Mouse (Mus musculus) CH12.LX (cell line): ENCODE data around the gene Dppa3. TPM values are rescaled to one million over a fixed set of nuclear protein-coding genes. Genes with fewer than 3 reads are reported as not detected.

Source experiments
- DNase-seq: peaks from one replicate; pipeline ENCODE4 v3.0.0-alpha.2; 2013; ENCODE audit errors: extremely low read depth
- H3K27ac ChIP-seq: 2 replicates; pipeline ENCODE4 v1.5.1; 2012; ENCODE audit warnings: low read depth, mild to moderate bottlenecking, control low read depth, moderate library complexity; ENCODE audit not compliant: insufficient read depth
- H3K27me3 ChIP-seq: replicated peaks from 2 replicates; pipeline ENCODE3; 2012; ENCODE audit warnings: inconsistent platforms
- H3K36me3 ChIP-seq, 2 experiments: replicated peaks in 1 of 2; 2 replicates each; pipeline versions ENCODE3 to v1.6.1; 2012; ENCODE audit warnings: inconsistent platforms in 1 of 2, low read length in 1 of 2, mild to moderate bottlenecking in 1 of 2, mixed read lengths in 1 of 2, moderate library complexity in 1 of 2; ENCODE audit not compliant: control insufficient read depth in 1 of 2, insufficient read depth in 1 of 2
- H3K4me1 ChIP-seq, 2 experiments: 2 replicates each; pipeline ENCODE4 v1.6.1; 2012; ENCODE audit warnings: inconsistent platforms in 1 of 2, moderate library complexity in 1 of 2; ENCODE audit not compliant: insufficient read depth in 2 of 2, control insufficient read depth in 1 of 2
- H3K4me2 ChIP-seq: 2 replicates; pipeline ENCODE4 v1.6.1; 2012; ENCODE audit warnings: low read depth, mild to moderate bottlenecking, control low read depth; ENCODE audit not compliant: poor library complexity, insufficient read depth, severe bottlenecking
- H3K4me3 ChIP-seq, 3 experiments: fragments of 150-350 bp in 1 of 3; sonication (generic) in 1 of 3; replicated peaks in 1 of 3; 2 replicates each; pipeline versions ENCODE3 to v1.5.1; 2011 to 2012; ENCODE audit warnings: low read depth in 2 of 3, low read length in 2 of 3, mild to moderate bottlenecking in 2 of 3, moderate library complexity in 2 of 3, control low read depth in 1 of 3, improper control_type of control experiment in 1 of 3, inconsistent platforms in 1 of 3, mixed read lengths in 1 of 3; ENCODE audit not compliant: poor library complexity in 1 of 3
- H3K79me2 ChIP-seq: replicated peaks from 2 replicates; pipeline ENCODE4 v1.6.1; 2012; ENCODE audit warnings: mild to moderate bottlenecking, moderate library complexity; ENCODE audit not compliant: control insufficient read depth, poor library complexity, insufficient read depth, severe bottlenecking; ENCODE audit errors: extremely low read depth
- H3K9ac ChIP-seq: 2 replicates; pipeline ENCODE4 v1.6.1; 2012; ENCODE audit warnings: low read depth, mild to moderate bottlenecking, control low read depth, moderate library complexity; ENCODE audit not compliant: insufficient read depth
- H3K9me3 ChIP-seq: replicated peaks from 2 replicates; pipeline ENCODE3; 2012; ENCODE audit warnings: low read length, inconsistent platforms, mixed read lengths
- BHLHE40 ChIP-seq: IDR thresholded peaks from 2 replicates; pipeline ENCODE4 v1.6.1; 2011; ENCODE audit warnings: mild to moderate bottlenecking, low read depth, low read length, improper control_type of control experiment
- CHD2 ChIP-seq: IDR thresholded peaks from 2 replicates; pipeline ENCODE4 v1.6.1; 2011; ENCODE audit warnings: low read length, improper control_type of control experiment
- CTCF ChIP-seq, 2 experiments: IDR thresholded peaks in 1 of 2; conservative IDR thresholded peaks in 1 of 2; 2 replicates each; pipeline ENCODE4 v1.5.1; 2011 to 2012; ENCODE audit warnings: low read depth in 2 of 2, low read length in 2 of 2, improper control_type of control experiment in 1 of 2, inconsistent platforms in 1 of 2, mild to moderate bottlenecking in 1 of 2, moderate library complexity in 1 of 2
- E2F4 ChIP-seq: IDR thresholded peaks from 2 replicates; pipeline ENCODE4 v1.6.1; 2011; ENCODE audit warnings: low read depth, low read length, improper control_type of control experiment; ENCODE audit not compliant: insufficient replicate concordance
- ELF1 ChIP-seq: IDR thresholded peaks from 2 replicates; pipeline ENCODE4 v1.6.1; 2014; ENCODE audit warnings: low read depth, mild to moderate bottlenecking, inconsistent platforms, low read length, improper control_type of control experiment
- EP300 ChIP-seq: IDR thresholded peaks from 2 replicates; pipeline ENCODE4 v1.6.1; 2011; ENCODE audit warnings: low read length, improper control_type of control experiment
- ETS1 ChIP-seq: conservative IDR thresholded peaks from 2 replicates; pipeline ENCODE4 v1.6.1; 2012; ENCODE audit warnings: low read depth, mild to moderate bottlenecking, inconsistent platforms, low read length, improper control_type of control experiment, moderate library complexity
- GABPA ChIP-seq: IDR thresholded peaks from 2 replicates; pipeline ENCODE4 v1.6.1; 2012; ENCODE audit warnings: low read depth, low read length, improper control_type of control experiment, inconsistent platforms; ENCODE audit not compliant: insufficient replicate concordance
- HCFC1 ChIP-seq: IDR thresholded peaks from 2 replicates; pipeline ENCODE4 v1.6.1; 2012; ENCODE audit warnings: low read depth, mild to moderate bottlenecking, inconsistent platforms, low read length, improper control_type of control experiment
- MAX ChIP-seq: IDR thresholded peaks from 2 replicates; pipeline ENCODE4 v1.6.1; 2011; ENCODE audit warnings: low read length, improper control_type of control experiment
- MAZ ChIP-seq: IDR thresholded peaks from 2 replicates; pipeline ENCODE4 v1.6.1; 2012; ENCODE audit warnings: low read depth, mild to moderate bottlenecking, inconsistent platforms, low read length, improper control_type of control experiment, moderate library complexity
- MEF2A ChIP-seq: IDR thresholded peaks from 2 replicates; pipeline ENCODE4 v1.6.1; 2014; ENCODE audit warnings: low read depth, mild to moderate bottlenecking, inconsistent platforms, low read length, improper control_type of control experiment, borderline replicate concordance
- MXI1 ChIP-seq: IDR thresholded peaks from 2 replicates; pipeline ENCODE4 v1.6.1; 2011; ENCODE audit warnings: mild to moderate bottlenecking, low read depth, low read length, improper control_type of control experiment
- NELFE ChIP-seq: IDR thresholded peaks from 2 replicates; pipeline ENCODE4 v1.6.1; 2011; ENCODE audit warnings: low read depth, low read length, improper control_type of control experiment
- NRF1 ChIP-seq: IDR thresholded peaks from 2 replicates; pipeline ENCODE4 v1.6.1; 2014; ENCODE audit warnings: low read depth, mild to moderate bottlenecking, inconsistent platforms, low read length, improper control_type of control experiment, moderate library complexity
- PAX5 ChIP-seq: IDR thresholded peaks from 2 replicates; pipeline ENCODE4 v1.6.1; 2012; ENCODE audit warnings: low read length, inconsistent platforms, mixed read lengths
- POLR2A ChIP-seq: IDR thresholded peaks from 2 replicates; pipeline ENCODE4 v1.6.1; 2011; ENCODE audit warnings: low read depth, mild to moderate bottlenecking, improper control_type of control experiment, low read length
- RAD21 ChIP-seq: IDR thresholded peaks from 2 replicates; pipeline ENCODE4 v1.6.1; 2011; ENCODE audit warnings: low read depth, mild to moderate bottlenecking, low read length, improper control_type of control experiment, moderate library complexity
- RCOR1 ChIP-seq: conservative IDR thresholded peaks from 2 replicates; pipeline ENCODE4 v1.6.1; 2012; ENCODE audit warnings: low read depth, mild to moderate bottlenecking, inconsistent platforms, low read length, improper control_type of control experiment
- SMC3 ChIP-seq: IDR thresholded peaks from 2 replicates; pipeline ENCODE4 v1.6.1; 2011; ENCODE audit warnings: low read depth, low read length, improper control_type of control experiment
- TBP ChIP-seq: conservative IDR thresholded peaks from 2 replicates; pipeline ENCODE4 v1.6.1; 2011; ENCODE audit warnings: low read depth, low read length, improper control_type of control experiment
- TCF12 ChIP-seq: IDR thresholded peaks from 2 replicates; pipeline ENCODE4 v1.6.1; 2014; ENCODE audit warnings: low read depth, mild to moderate bottlenecking, inconsistent platforms, low read length, improper control_type of control experiment
- UBTF ChIP-seq: IDR thresholded peaks from 2 replicates; pipeline ENCODE4 v1.6.1; 2012; ENCODE audit warnings: low read depth, mild to moderate bottlenecking, inconsistent platforms, low read length, improper control_type of control experiment, moderate library complexity
- ZKSCAN1 ChIP-seq: IDR thresholded peaks from 2 replicates; pipeline ENCODE4 v1.6.1; 2012; ENCODE audit warnings: low read depth, inconsistent platforms, low read length, improper control_type of control experiment, borderline replicate concordance
- ZNF384 ChIP-seq: IDR thresholded peaks from 2 replicates; pipeline ENCODE4 v1.6.1; 2012; ENCODE audit warnings: low read depth, low read length, improper control_type of control experiment, inconsistent platforms
- dilution Hi-C: fragments of 300-500 bp; cut with MboI; formaldehyde crosslinking; loops from 2 replicates; pipeline ENCODE4 v1.14.3; 2020; ENCODE audit warnings: low sequenced_read_pairs; ENCODE audit not compliant: extremely low pct_unique_long_range_greater_than_20kb, extremely low pct_ligation_motif_present
- in situ Hi-C: fragments of 300-500 bp; cut with MboI; formaldehyde crosslinking; loops from 3 replicates; pipeline ENCODE4 v1.14.3; 2019; ENCODE audit warnings: low sequenced_read_pairs, low pct_ligation_motif_present, low pct_unique_long_range_greater_than_20kb, mixed read lengths
- polyA plus RNA-seq: library from polyadenylated mRNA; unstranded; fragments of >175 nt; gene quantifications from 2 replicates; pipeline ENCODE4 v1.2.1, GENCODE M21; 2012; ENCODE audit warnings: low read depth; ENCODE audit not compliant: insufficient read length
- total RNA-seq, 2 experiments: library from RNA; depleted of rRNA; stranded (reverse); fragments of 300-350 nt in 1 of 2; fragments of >200 nt in 1 of 2; gene quantifications; 2 replicates each; pipeline ENCODE4 v1.2.3; 2012 to 2014

Gene Dppa3
- total and polyA plus RNA-seq, 3 experiments, result not detected

DNA sequence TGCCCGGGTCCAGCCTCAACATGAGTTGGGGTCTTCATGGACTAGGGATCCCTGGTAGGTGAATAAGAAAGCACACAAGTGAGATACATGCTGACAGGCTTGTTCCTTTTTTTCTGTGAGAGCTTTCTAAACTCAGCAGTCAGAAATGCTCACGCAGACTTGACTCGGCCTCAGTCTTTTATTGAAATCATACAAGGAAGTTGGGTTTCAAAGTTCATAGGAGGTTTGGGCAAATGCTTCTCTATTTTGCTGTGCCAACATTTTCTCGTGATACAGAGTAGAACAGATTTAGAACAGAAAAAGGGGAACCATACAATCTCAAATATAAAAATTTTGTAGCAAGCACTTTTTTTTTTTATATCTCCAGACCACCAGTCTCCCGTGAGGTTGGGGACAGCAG lies 31.4 kb downstream of the Dppa3 start:
- Histone ChIP-seq H3K27me3 (no peaks in the 10 kb centered on the region), H3K79me2 (no peaks in the 10 kb centered on the region), H3K4me1 (peaks cover 9 to 44% of the 10 kb centered on the region in 2 experiments; a peak in 3 of 4 replicates), H3K9me3 (no peaks in the 10 kb centered on the region), H3K4me2 (no peak overlapping the region), H3K27ac (no peak overlapping the region), H3K36me3 (no peaks in the 10 kb centered on the region), H3K9ac (no peak overlapping the region), H3K4me3 (no peak overlapping the region)
- TF ChIP-seq TCF12 (no peak), SMC3 (no peak), GABPA (no peak), ELF1 (no peak), NELFE (no peak), ZNF384 (no peak), MAX (no peak), MEF2A (no peak), CHD2 (no peak), RAD21 (no peak)
- no peak for DNase-seq
- in situ Hi-C loops, result loop anchor here (25.0 kb wide), 1 partner anchor 130 kb away; no protein-coding TSS in a partner anchor
- dilution Hi-C loops, result no loop called here

DNA sequence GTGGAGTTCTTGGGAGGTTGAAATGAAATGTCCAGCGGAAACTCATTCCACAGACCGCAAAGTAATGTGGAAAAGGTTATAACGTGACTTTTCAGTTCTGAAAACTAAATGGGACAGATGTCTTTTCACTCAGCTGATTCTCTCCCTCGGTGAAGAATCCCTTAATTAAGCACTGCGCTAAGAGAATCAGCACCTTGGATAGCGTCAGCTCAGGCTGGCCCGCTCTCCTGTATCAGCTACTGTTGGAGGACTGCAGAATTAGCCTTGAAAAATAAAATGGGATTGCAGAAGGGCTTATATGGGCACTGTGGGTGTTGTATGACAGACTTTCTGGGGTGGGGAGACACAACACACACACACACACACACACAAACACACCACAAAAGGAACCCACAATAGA lies 33.4 kb downstream of the Dppa3 start:
- dilution Hi-C loops (no loop called here), in situ Hi-C loops (loop anchor here (25.0 kb wide), 1 partner anchor 128 kb away; no protein-coding TSS in a partner anchor)
- Histone ChIP-seq H3K27me3 (no peaks in the 10 kb centered on the region), H3K36me3 (no peaks in the 10 kb centered on the region), H3K9ac (no peak overlapping the region), H3K79me2 (no peaks in the 10 kb centered on the region), H3K4me3 (no peak overlapping the region), H3K27ac (no peak overlapping the region), H3K4me2 (no peak overlapping the region), H3K4me1 (peaks cover 2 to 24% of the 10 kb centered on the region in 2 experiments; a peak in 3 of 4 replicates), H3K9me3 (no peaks in the 10 kb centered on the region)
- TF ChIP-seq CTCF (conservative IDR thresholded peaks at IDR 0.05 in 1 of 2, IDR thresholded peaks at IDR 0.05 in 1 of 2; ENCODE audit: low read depth in 2 of 2, low read length in 2 of 2), result no peak
- TF ChIP-seq ELF1, result no peak
- TF ChIP-seq PAX5, result no peak
- no peak for TF ChIP-seq RAD21
- DNase-seq, result peak; percentile 47

DNA sequence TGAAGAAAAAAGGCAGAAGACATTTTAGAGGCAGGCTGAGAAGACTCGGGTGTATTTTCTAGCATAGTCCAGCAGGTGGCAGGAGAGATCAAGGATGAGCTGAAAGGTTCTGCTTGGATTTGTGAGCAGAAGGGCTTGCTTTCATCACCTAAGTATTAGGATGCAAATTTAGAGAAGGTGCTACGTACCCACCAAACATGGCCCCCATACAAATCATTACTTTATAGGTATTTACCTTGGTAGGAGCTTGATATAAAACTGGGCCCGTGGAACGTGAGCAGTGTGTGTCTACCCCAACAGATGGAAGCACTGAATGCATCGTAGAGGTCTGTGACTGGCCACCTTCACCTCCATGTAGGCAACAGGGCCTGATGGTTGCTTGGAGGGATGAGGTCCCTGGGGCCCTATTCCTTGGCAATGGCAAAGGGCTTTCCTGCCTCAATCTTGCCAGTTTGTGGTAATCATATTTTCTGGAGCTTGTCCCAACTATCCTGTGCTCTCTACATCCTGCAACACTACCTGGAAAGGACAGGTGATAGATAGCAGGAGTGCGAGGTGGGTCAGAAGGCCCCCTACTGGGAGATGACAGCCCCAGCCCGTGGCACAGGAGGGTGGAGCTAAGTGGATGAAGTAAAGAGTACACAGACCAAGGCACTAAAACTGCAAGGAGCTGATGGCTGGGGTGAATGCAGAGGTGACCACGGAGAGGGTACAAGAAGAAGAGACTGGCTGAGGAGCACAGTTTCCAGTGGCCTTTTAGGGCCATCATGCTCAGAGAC lies 34.6 kb downstream of the Dppa3 start:
- Histone ChIP-seq H3K36me3 (no peaks in the 10 kb centered on the region), H3K27ac (no peak overlapping the region), H3K9ac (no peak overlapping the region), H3K27me3 (no peaks in the 10 kb centered on the region), H3K4me3 (no peak overlapping the region), H3K4me2 (no peak overlapping the region), H3K4me1 (peaks cover 0 to 14% of the 10 kb centered on the region in 2 experiments; a peak in 2 of 4 replicates), H3K79me2 (no peaks in the 10 kb centered on the region), H3K9me3 (no peaks in the 10 kb centered on the region)
- in situ Hi-C loops (loop anchor here (25.0 kb wide), 1 partner anchor 127 kb away; no protein-coding TSS in a partner anchor), dilution Hi-C loops (no loop called here)
- peak; percentile 70 for DNase-seq
- TF ChIP-seq ZNF384, result no peak
- no peak for TF ChIP-seq EP300
- TF ChIP-seq HCFC1, result no peak
- TF ChIP-seq BHLHE40, result no peak
- no peak for TF ChIP-seq CHD2
- no peak for TF ChIP-seq MAZ
- peak; percentile 76 for TF ChIP-seq RAD21
- peak; percentile 60 to 82 for TF ChIP-seq CTCF (conservative IDR thresholded peaks at IDR 0.05 in 1 of 2, IDR thresholded peaks at IDR 0.05 in 1 of 2; ENCODE audit: low read depth in 2 of 2, low read length in 2 of 2)
- no peak for TF ChIP-seq NRF1
- no peak for TF ChIP-seq RCOR1
- TF ChIP-seq MEF2A, result no peak
- no peak for TF ChIP-seq E2F4
- TF ChIP-seq TBP, result no peak
- TF ChIP-seq ETS1, result no peak
- no peak for TF ChIP-seq POLR2A
- no peak for TF ChIP-seq MXI1
- no peak for TF ChIP-seq UBTF
- no peak for TF ChIP-seq ZKSCAN1
